Mouse (Mus musculus): ENCODE data around the gene Tnrc6b. TPM values are rescaled to one million over a fixed set of nuclear protein-coding genes. Genes with fewer than 3 reads are reported as not detected.

Tnrc6b gene
- polyA plus RNA-seq, 1 experiment from 2014 or later, result 18.7 TPM

- H3K27ac ChIP-seq, result peak within 1 kb of the TSS; percentile 67
- peak; percentile 93 for ATAC-seq (ENCODE audit: low read depth)
- H3K4me2 ChIP-seq, result peak within 1 kb of the TSS; percentile 84
- H3K4me3 ChIP-seq (replicated peaks), result peak within 1 kb of the TSS; percentile 79
- DNase-seq, result peak; percentile 85
- no peaks in the 10 kb centered on the region for H3K9me3 ChIP-seq (replicated peaks)
- no peaks in the 10 kb centered on the region for H3K27me3 ChIP-seq
- peak within 1 kb of the TSS; percentile 87 for H3K9ac ChIP-seq
- H3K36me3 ChIP-seq, result peaks cover 26% of the 10 kb centered on the region
- under 1% methylated on average over 63 of the region's 63 CpGs for WGBS (ENCODE audit: insufficient replicate concordance)
- H3K4me1 ChIP-seq (replicated peaks), result peaks cover 33% of the 10 kb centered on the region
Measured at GRCm38 (mm10) chr15:80948145-80949135, 237.3 kb downstream of the Tnrc6b start, which contains the start of gene Adsl. Gene Adsl (plus strand): TSS chr15:80948490.

GRCm38 (mm10) chr15:80949431-80949830 lies 238.3 kb downstream of the Tnrc6b start:
- Histone ChIP-seq H3K4me1 (replicated peaks) (peaks cover 33% of the 10 kb centered on the region), H3K27me3 (no peaks in the 10 kb centered on the region), H3K4me2 (peak overlapping the region; percentile 84), H3K36me3 (peaks cover 36% of the 10 kb centered on the region), H3K27ac (peak overlapping the region; percentile 67), H3K9ac (peak overlapping the region; percentile 87), H3K9me3 (replicated peaks) (no peaks in the 10 kb centered on the region), H3K4me3 (replicated peaks) (peak overlapping the region; percentile 79)
- WGBS (ENCODE audit: insufficient replicate concordance), result 29% methylated on average over 4 of the region's 4 CpGs
- DNase-seq (no peak), ATAC-seq (ENCODE audit: low read depth) (no peak)

DNA sequence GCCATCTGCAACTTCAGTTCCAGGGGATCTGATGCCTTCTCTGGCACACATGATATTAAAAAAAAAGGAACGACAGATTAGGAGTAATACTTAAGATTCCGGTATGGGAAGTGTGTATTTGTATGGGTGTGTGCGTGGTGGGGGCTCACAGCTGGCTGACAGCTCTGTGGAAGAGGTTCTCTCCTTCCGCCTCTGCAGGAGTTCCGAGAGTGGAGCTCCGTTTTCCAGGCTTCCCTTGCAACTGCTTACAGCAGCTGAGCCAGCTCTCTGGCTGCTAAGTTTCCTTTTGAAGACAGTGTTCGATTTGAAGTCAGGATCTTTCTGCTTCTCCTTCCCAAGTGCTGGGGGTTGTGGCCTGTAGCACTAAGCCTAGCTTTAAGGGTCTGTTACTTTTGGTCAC lies 238.9 kb downstream of the Tnrc6b start:
- no peak for ATAC-seq (ENCODE audit: low read depth)
- H3K4me2 ChIP-seq, result peak overlapping the region; percentile 84

GRCm38 (mm10) chr15:80953971-80954370 lies 242.9 kb downstream of the Tnrc6b start:
- Histone ChIP-seq H3K4me3 (replicated peaks) (no peak overlapping the region), H3K27me3 (no peaks in the 10 kb centered on the region), H3K27ac (no peak overlapping the region), H3K9me3 (replicated peaks) (no peaks in the 10 kb centered on the region), H3K36me3 (peaks cover 78% of the 10 kb centered on the region), H3K4me2 (no peak overlapping the region), H3K9ac (no peak overlapping the region), H3K4me1 (replicated peaks) (peaks cover 14% of the 10 kb centered on the region)
- 75% methylated on average over 9 of the region's 9 CpGs for WGBS (ENCODE audit: insufficient replicate concordance)
- no peak for DNase-seq
- no peak for ATAC-seq (ENCODE audit: low read depth)

More for the DNA sequence above, 238.9 kb downstream of the Tnrc6b start:
- peak overlapping the region; percentile 79 for H3K4me3 ChIP-seq (replicated peaks)
- no peaks in the 10 kb centered on the region for H3K9me3 ChIP-seq (replicated peaks)
- 71% methylated on average over 7 of the region's 7 CpGs for WGBS (ENCODE audit: insufficient replicate concordance)
- peaks cover 42% of the 10 kb centered on the region for H3K36me3 ChIP-seq
- no peak overlapping the region for H3K27ac ChIP-seq
- H3K27me3 ChIP-seq, result no peaks in the 10 kb centered on the region
- peaks cover 29% of the 10 kb centered on the region for H3K4me1 ChIP-seq (replicated peaks)
- H3K9ac ChIP-seq, result peak overlapping the region; percentile 87
- no peak for DNase-seq

GRCm38 (mm10) chr15:80954861-80955260 lies 243.7 kb downstream of the Tnrc6b start:
- ATAC-seq (ENCODE audit: low read depth) (no peak), DNase-seq (no peak)
- no peak overlapping the region for H3K9ac ChIP-seq
- H3K36me3 ChIP-seq, result peaks cover 86% of the 10 kb centered on the region
- no peak overlapping the region for H3K27ac ChIP-seq
- WGBS (ENCODE audit: insufficient replicate concordance), result 77% methylated on average over 3 of the region's 3 CpGs
- H3K4me1 ChIP-seq (replicated peaks), result peaks cover 5% of the 10 kb centered on the region
- no peaks in the 10 kb centered on the region for H3K27me3 ChIP-seq
- H3K9me3 ChIP-seq (replicated peaks), result no peaks in the 10 kb centered on the region
- no peak overlapping the region for H3K4me2 ChIP-seq
- no peak overlapping the region for H3K4me3 ChIP-seq (replicated peaks)

GRCm38 (mm10) chr15:80955836-80956438 lies 244.8 kb downstream of the Tnrc6b start:
- Histone ChIP-seq H3K9ac (no peak overlapping the region), H3K27ac (no peak overlapping the region), H3K36me3 (peaks cover 87% of the 10 kb centered on the region), H3K4me3 (replicated peaks) (no peak overlapping the region), H3K4me1 (replicated peaks) (no peaks in the 10 kb centered on the region), H3K9me3 (replicated peaks) (no peaks in the 10 kb centered on the region), H3K27me3 (no peaks in the 10 kb centered on the region), H3K4me2 (no peak overlapping the region)
- no peak for DNase-seq
- WGBS (ENCODE audit: insufficient replicate concordance), result 81% methylated on average over 12 of the region's 12 CpGs
- no peak for ATAC-seq (ENCODE audit: low read depth)

DNA sequence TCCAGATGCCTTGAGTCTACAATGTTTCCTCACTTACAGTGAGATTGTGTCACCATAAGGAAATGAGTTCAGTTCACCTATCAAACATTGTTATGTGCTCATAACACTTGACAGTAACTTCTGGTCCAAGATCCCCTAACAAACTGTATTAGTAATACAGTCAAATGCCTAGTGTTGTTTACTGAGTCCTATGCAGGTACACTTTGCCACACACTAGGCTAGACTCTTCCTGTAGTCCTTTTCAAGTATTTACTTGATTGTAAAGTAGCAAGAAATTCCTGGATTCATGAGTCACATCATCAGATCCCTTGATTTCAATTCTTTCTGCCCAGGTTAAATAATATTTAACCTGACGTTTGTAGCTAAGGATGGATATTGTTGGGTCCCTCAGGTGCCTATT lies 258.3 kb downstream of the Tnrc6b start:
- Histone ChIP-seq H3K4me3 (replicated peaks) (no peak overlapping the region), H3K9ac (no peak overlapping the region), H3K27me3 (no peaks in the 10 kb centered on the region), H3K27ac (no peak overlapping the region), H3K4me1 (replicated peaks) (peaks cover 13% of the 10 kb centered on the region), H3K4me2 (no peak overlapping the region), H3K9me3 (replicated peaks) (no peaks in the 10 kb centered on the region), H3K36me3 (peaks cover 57% of the 10 kb centered on the region)
- DNase-seq, result no peak
- WGBS (ENCODE audit: insufficient replicate concordance), result 73% methylated on average over 1 of the region's 1 CpGs
- ATAC-seq (ENCODE audit: low read depth), result no peak

DNA sequence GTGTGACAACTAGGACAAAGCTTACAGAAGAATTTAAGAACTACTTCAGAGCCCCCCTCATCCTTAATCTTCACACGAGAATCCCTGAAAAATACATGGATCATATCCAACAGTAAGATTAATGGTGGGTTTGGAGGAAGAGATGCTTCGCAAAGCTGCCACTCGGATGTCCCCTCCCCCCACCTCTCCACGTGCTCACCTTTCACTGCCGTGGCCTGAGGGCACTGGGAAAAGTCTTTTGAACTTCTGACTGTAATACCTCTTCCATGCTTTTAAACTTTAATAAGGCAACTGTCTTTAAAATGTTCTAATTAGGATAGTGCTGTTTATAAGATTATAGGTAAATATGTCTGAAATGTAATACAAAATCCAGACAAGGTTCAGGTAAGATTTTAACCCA lies 263.2 kb downstream of the Tnrc6b start:
- WGBS (ENCODE audit: insufficient replicate concordance), result 47% methylated on average over 5 of the region's 5 CpGs
- Histone ChIP-seq H3K36me3 (peaks cover 14% of the 10 kb centered on the region), H3K4me3 (replicated peaks) (no peak overlapping the region), H3K4me1 (replicated peaks) (peaks cover 34% of the 10 kb centered on the region), H3K27me3 (no peaks in the 10 kb centered on the region), H3K4me2 (no peak overlapping the region), H3K9ac (no peak overlapping the region), H3K9me3 (replicated peaks) (no peaks in the 10 kb centered on the region), H3K27ac (no peak overlapping the region)
- DNase-seq (no peak), ATAC-seq (ENCODE audit: low read depth) (no peak)

- no peak overlapping the region for H3K4me2 ChIP-seq
- DNase-seq, result no peak
- H3K9ac ChIP-seq, result no peak overlapping the region
- H3K27me3 ChIP-seq, result no peaks in the 10 kb centered on the region
- 0 out of 2 replicates have a peak, but pooled peaks cover under 1% of the 10 kb centered on the region for H3K36me3 ChIP-seq
- H3K9me3 ChIP-seq (replicated peaks), result no peaks in the 10 kb centered on the region
- no peak overlapping the region for H3K27ac ChIP-seq
- H3K4me1 ChIP-seq (replicated peaks), result peaks cover 47% of the 10 kb centered on the region
- ATAC-seq (ENCODE audit: low read depth), result no peak
- H3K4me3 ChIP-seq (replicated peaks), result no peak overlapping the region
- WGBS (ENCODE audit: insufficient replicate concordance), result 67% methylated on average over 3 of the region's 3 CpGs
Measured at GRCm38 (mm10) chr15:80975666-80976065, 264.6 kb downstream of the Tnrc6b start.

- Histone ChIP-seq H3K4me3 (replicated peaks) (peak within 1 kb of the TSS; percentile 92), H3K9ac (peak within 1 kb of the TSS; percentile 88), H3K27me3 (no peaks in the 10 kb centered on the region), H3K36me3 (no peaks in the 10 kb centered on the region), H3K4me1 (replicated peaks) (peaks cover 47% of the 10 kb centered on the region), H3K9me3 (replicated peaks) (no peaks in the 10 kb centered on the region), H3K27ac (peak within 1 kb of the TSS; percentile 47; the same call in 1 of the 2 replicates), H3K4me2 (peak within 1 kb of the TSS; percentile 94)
- DNase-seq (peak; percentile 80), ATAC-seq (ENCODE audit: low read depth) (peak; percentile 87)
- under 1% methylated on average over 62 of the region's 67 CpGs for WGBS (ENCODE audit: insufficient replicate concordance)
Measured at GRCm38 (mm10) chr15:80977620-80978334, 266.7 kb downstream of the Tnrc6b start, which contains the start of gene Sgsm3. Gene Sgsm3 (plus strand): TSS chr15:80977765.

GRCm38 (mm10) chr15:80979611-80980010 lies 268.5 kb downstream of the Tnrc6b start:
- H3K9ac ChIP-seq, result no peak overlapping the region
- H3K9me3 ChIP-seq (replicated peaks), result no peaks in the 10 kb centered on the region
- peak overlapping the region; percentile 94 for H3K4me2 ChIP-seq
- no peak overlapping the region for H3K4me3 ChIP-seq (replicated peaks)
- DNase-seq (no peak), ATAC-seq (ENCODE audit: low read depth) (no peak)
- peaks cover 46% of the 10 kb centered on the region for H3K4me1 ChIP-seq (replicated peaks)
- no peak overlapping the region for H3K27ac ChIP-seq
- H3K27me3 ChIP-seq, result no peaks in the 10 kb centered on the region
- 63% methylated on average over 4 of the region's 4 CpGs for WGBS (ENCODE audit: insufficient replicate concordance)
- H3K36me3 ChIP-seq, result no peaks in the 10 kb centered on the region

All from liver, embryonic 13.5 days (tissue).